In the genomic region with DNA sequence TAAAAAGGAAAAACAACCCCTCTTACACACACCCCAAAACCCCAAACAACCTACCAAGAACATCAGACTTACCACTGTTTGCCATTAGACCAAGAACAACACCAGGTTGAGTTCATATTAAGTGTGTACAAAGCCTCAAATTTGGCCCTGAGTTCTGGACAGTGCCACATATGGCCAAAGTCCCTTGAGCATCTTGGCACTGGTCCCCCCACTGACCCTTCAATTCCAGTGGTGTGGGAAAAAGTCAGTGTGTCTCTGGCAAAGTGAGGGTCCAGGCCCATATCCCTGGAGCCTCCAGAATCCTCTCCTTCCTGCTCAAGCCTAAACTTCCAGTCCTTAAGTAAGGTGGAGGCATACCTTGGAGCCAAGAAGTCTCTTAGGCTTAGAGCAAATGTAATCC, we compare ENCODE assay signal across 8 mouse cellular contexts. TPM values are rescaled to one million over a fixed set of nuclear protein-coding genes. Genes with fewer than 3 reads are reported as not detected.
DNase-seq lines count a peak whose midpoint lies in the region; ATAC-seq and TF ChIP-seq lines count a peak whose summit lies in the region.

No protein-coding gene starts in this region.

- H3K9me3 ChIP-seq in kidney, embryonic 16.5 days (ENCODE audit: low read length) = no peaks in the 10 kb centered on the region
- no peaks in the 10 kb centered on the region for H3K9me3 ChIP-seq in neural tube, embryonic 12.5 days

- no peaks in the 10 kb centered on the region for H3K27me3 ChIP-seq in kidney, embryonic 16.5 days (ENCODE audit: insufficient read depth, low read length)
- H3K27me3 ChIP-seq in neural tube, embryonic 12.5 days (replicated peaks) = no peaks in the 10 kb centered on the region

- no peak for TF ChIP-seq CTCF in layer of hippocampus, adult 2 months (conservative IDR thresholded peaks at IDR 0.05)
- TF ChIP-seq CTCF in embryonic fibroblast, embryonic 13.5 days (IDR thresholded peaks at IDR 0.05; ENCODE audit: borderline replicate concordance, insufficient read depth, low read length) = no peak

- H3K4me2 ChIP-seq in kidney, embryonic 16.5 days (replicated peaks; ENCODE audit: low read depth, low read length) = peak overlapping the region; percentile 64
- H3K4me2 ChIP-seq in neural tube, embryonic 12.5 days (replicated peaks) = peak overlapping the region; percentile 69

- peak overlapping the region; percentile 72 for H3K9ac ChIP-seq in kidney, embryonic 16.5 days (replicated peaks; ENCODE audit: low read length)
- peak overlapping the region; percentile 70; the same call in 1 of the 2 replicates for H3K9ac ChIP-seq in neural tube, embryonic 12.5 days

- DNase-seq in layer of hippocampus, adult 2 months (ENCODE audit: low spot score in 2 of 2) = no peak
- DNase-seq in layer of hippocampus, adult 9-11 months = no peak
- DNase-seq in layer of hippocampus, adult 11-12 months (ENCODE audit: low spot score) = no peak
- no peak for DNase-seq in left cerebral cortex, postnatal 14 days (ENCODE audit: low spot score in 2 of 2)
- DNase-seq in adrenal gland, postnatal 36 days = no peak

- intact Hi-C loops in left cerebral cortex, postnatal 14 days (cut with DNase I) = loop anchor here (5.0 kb wide), 1 partner anchor 89 kb away; a partner anchor contains a TSS

- H3K4me3 ChIP-seq in layer of hippocampus, adult 2 months = peak overlapping the region; percentile 63
- 0 out of 2 replicates have a peak overlapping the region, but pooled peaks have one; percentile 30 for H3K4me3 ChIP-seq in embryonic fibroblast, embryonic 13.5 days (ENCODE audit: insufficient read depth, low read length)
- peak overlapping the region; percentile 46 for H3K4me3 ChIP-seq in kidney, embryonic 16.5 days (ENCODE audit: low read length)
- H3K4me3 ChIP-seq in neural tube, embryonic 12.5 days = peak overlapping the region; percentile 36

- H3K27ac ChIP-seq in layer of hippocampus, adult 2 months = peak overlapping the region; percentile 96
- H3K27ac ChIP-seq in embryonic fibroblast, embryonic 13.5 days (ENCODE audit: insufficient read depth, low read length) = 0 out of 2 replicates have a peak overlapping the region, but pooled peaks have one; percentile 54
- H3K27ac ChIP-seq in kidney, embryonic 16.5 days (ENCODE audit: low read length) = peak overlapping the region; percentile 79
- 0 out of 2 replicates have a peak overlapping the region, but pooled peaks have one; percentile 76 for H3K27ac ChIP-seq in neural tube, embryonic 12.5 days

- ATAC-seq in kidney, embryonic 16.5 days (ENCODE audit: low FRiP score, low TSS enrichment) = no peak
- ATAC-seq in neural tube, embryonic 12.5 days (ENCODE audit: low FRiP score, low read depth) = no peak

- H3K36me3 ChIP-seq in kidney, embryonic 16.5 days (ENCODE audit: insufficient read depth, low read length) = peaks cover 17% of the 10 kb centered on the region
- peaks cover 25% of the 10 kb centered on the region for H3K36me3 ChIP-seq in neural tube, embryonic 12.5 days

- H3K4me1 ChIP-seq in embryonic fibroblast, embryonic 13.5 days (ENCODE audit: control insufficient read depth, insufficient read depth, low read length) = peaks cover 8% of the 10 kb centered on the region
- H3K4me1 ChIP-seq in kidney, embryonic 16.5 days (ENCODE audit: insufficient read depth, low read length) = peaks cover 6% of the 10 kb centered on the region; the same call in 1 of the 2 replicates
- H3K4me1 ChIP-seq in neural tube, embryonic 12.5 days = peaks cover 6% of the 10 kb centered on the region

- TF ChIP-seq POLR2A in embryonic fibroblast, embryonic 13.5 days (IDR thresholded peaks at IDR 0.05; ENCODE audit: low read depth, low read length) = no peak

RNA-seq across cellular contexts. Expression of a gene that starts 6.9 kb away (rescaled TPM):
- total RNA-seq in layer of hippocampus, adult 2 months (2021) = 10 to 100 TPM; 38.4 to 38.8 TPM
- polyA plus RNA-seq in embryonic fibroblast, embryonic 13.5 days (2011; ENCODE audit: insufficient read length, low read depth, missing spikeins) = 24.7 and 29.4 TPM in 2 replicates
- 7.0 and 7.9 TPM in 2 replicates for polyA plus RNA-seq in kidney, embryonic 16.5 days (2015; fragmentation: Nextera tagmentation; extraction: Ambion mirVana)
- polyA plus RNA-seq in neural tube, embryonic 12.5 days (2016; fragmentation: Nextera tagmentation; extraction: Ambion mirVana) = 9.6 and 10.9 TPM in 2 replicates
- 10 to 100 TPM; 28.1 to 28.6 TPM for total RNA-seq in left cerebral cortex, postnatal 14 days (2021)
- 10 to 100 TPM; 40.7 to 46.4 TPM for total RNA-seq in adrenal gland, postnatal 36 days (2021)
